Mouse (Mus musculus): ENCODE data around the gene Creb5. TPM values are rescaled to one million over a fixed set of nuclear protein-coding genes. Genes with fewer than 3 reads are reported as not detected.

Creb5 gene
- polyA plus RNA-seq, 1 experiment from 2014 or later = 4.2 TPM

- Histone ChIP-seq H3K4me3 (ENCODE audit: low read length) (no peak overlapping the region), H3K36me3 (ENCODE audit: control insufficient read depth, insufficient read depth, low read length) (no peaks in the 10 kb centered on the region), H3K27ac (ENCODE audit: low read depth, low read length) (no peak overlapping the region), H3K27me3 (ENCODE audit: control insufficient read depth, insufficient read depth, low read length) (no peaks in the 10 kb centered on the region), H3K9me3 (ENCODE audit: control insufficient read depth, low read length) (no peaks in the 10 kb centered on the region), H3K9ac (ENCODE audit: low read depth, low read length) (no peak overlapping the region), H3K4me2 (replicated peaks; ENCODE audit: low read depth, low read length) (no peak overlapping the region), H3K4me1 (ENCODE audit: control insufficient read depth, insufficient read depth, low read length) (no peaks in the 10 kb centered on the region)
- no peak for ATAC-seq (ENCODE audit: low FRiP score, low TSS enrichment)
- 75% methylated on average over 6 of the region's 6 CpGs for WGBS
These were observed 409.4 kb downstream of the Creb5 start for GRCm38 (mm10) chr6:53696471-53696870.

DNA sequence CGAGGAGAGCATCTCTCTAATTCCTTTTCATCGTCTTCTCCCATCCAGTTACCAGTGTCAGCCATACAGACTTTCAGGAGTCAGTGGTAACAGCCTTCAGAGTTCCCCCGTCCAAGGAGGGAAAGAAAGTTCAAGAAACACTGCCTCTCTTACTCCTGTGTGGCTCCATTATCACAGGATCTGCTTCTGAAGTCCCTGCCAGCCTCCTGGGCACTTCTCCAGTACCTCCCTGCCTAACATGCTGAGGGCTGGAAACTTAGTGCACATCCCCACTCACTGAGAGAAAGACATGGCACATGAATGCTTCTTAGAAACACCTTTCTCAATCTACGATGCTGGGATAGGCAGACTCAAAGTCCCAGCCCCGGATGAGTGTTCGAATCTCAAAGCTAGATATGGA lies 409.9 kb downstream of the Creb5 start:
- Histone ChIP-seq H3K27ac (ENCODE audit: low read depth, low read length) (no peak overlapping the region), H3K27me3 (ENCODE audit: control insufficient read depth, insufficient read depth, low read length) (no peaks in the 10 kb centered on the region), H3K4me1 (ENCODE audit: control insufficient read depth, insufficient read depth, low read length) (no peaks in the 10 kb centered on the region), H3K9me3 (ENCODE audit: control insufficient read depth, low read length) (no peaks in the 10 kb centered on the region), H3K9ac (ENCODE audit: low read depth, low read length) (no peak overlapping the region), H3K4me3 (ENCODE audit: low read length) (no peak overlapping the region), H3K36me3 (ENCODE audit: control insufficient read depth, insufficient read depth, low read length) (no peaks in the 10 kb centered on the region), H3K4me2 (replicated peaks; ENCODE audit: low read depth, low read length) (no peak overlapping the region)
- 87% methylated on average over 6 of the region's 6 CpGs for WGBS
- ATAC-seq (ENCODE audit: low FRiP score, low TSS enrichment) = no peak

DNA sequence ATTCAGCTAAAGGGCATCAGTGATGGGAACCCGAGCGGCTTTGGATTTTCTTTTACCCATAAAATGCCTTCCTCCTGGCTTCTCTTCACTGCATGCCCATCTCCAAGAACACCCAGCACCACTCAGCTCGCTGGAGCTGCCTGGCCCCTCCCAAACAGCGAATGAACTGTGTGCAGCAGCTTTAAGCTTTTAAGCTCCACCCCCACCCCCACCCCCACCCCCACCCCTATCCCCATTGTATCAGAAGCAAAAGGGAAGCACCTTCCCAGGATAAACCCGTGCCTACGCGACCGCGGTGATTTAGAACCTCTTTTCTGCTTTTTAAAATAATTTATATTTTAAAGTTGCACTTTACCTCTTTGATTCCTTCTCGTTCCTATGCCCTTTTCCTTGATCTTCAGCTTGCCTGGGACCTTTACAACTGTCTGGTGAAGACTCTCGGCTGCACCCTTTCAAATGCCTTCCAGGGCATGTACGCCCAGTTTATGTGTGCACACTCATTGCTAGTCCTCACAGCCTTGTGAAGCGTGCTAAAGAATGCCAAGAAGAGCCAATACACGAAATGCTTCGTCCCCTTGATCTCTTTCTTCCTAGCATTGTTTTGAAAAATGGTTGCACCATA lies 411.2 kb downstream of the Creb5 start:
- Histone ChIP-seq H3K9ac (ENCODE audit: low read depth, low read length) (no peak overlapping the region), H3K4me1 (ENCODE audit: control insufficient read depth, insufficient read depth, low read length) (no peaks in the 10 kb centered on the region), H3K36me3 (ENCODE audit: control insufficient read depth, insufficient read depth, low read length) (no peaks in the 10 kb centered on the region), H3K9me3 (ENCODE audit: control insufficient read depth, low read length) (no peaks in the 10 kb centered on the region), H3K4me2 (replicated peaks; ENCODE audit: low read depth, low read length) (peak overlapping the region; percentile 29), H3K4me3 (ENCODE audit: low read length) (no peak overlapping the region), H3K27ac (ENCODE audit: low read depth, low read length) (no peak overlapping the region), H3K27me3 (ENCODE audit: control insufficient read depth, insufficient read depth, low read length) (no peaks in the 10 kb centered on the region)
- ATAC-seq (ENCODE audit: low FRiP score, low TSS enrichment) = 0 out of 2 replicates have a peak, but pooled peaks have one; percentile 28
- 15% methylated on average over 15 of the region's 15 CpGs for WGBS

DNA sequence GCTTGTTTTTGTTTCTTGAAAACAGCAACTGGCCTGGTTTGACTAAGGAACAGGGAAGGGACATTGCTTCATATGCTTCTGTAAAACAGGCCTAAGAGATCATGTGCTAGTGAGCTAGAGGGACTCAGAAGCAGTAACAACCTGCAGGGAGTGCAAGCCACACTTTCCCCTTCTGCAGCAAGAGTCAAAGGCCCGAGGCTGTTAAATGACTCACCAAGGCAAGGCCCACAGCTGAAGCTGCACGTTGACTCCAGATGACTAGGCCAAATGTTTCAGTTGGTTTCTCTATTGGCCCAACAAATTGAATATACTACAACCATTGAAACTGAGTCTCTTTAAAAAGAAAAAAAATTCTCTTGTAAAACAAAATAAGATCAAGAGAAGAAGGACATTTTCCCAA lies 417.4 kb downstream of the Creb5 start:
- H3K4me1 ChIP-seq (ENCODE audit: control insufficient read depth, insufficient read depth, low read length) = no peaks in the 10 kb centered on the region
- H3K9me3 ChIP-seq (ENCODE audit: control insufficient read depth, low read length) = no peaks in the 10 kb centered on the region
- H3K4me3 ChIP-seq (ENCODE audit: low read length) = no peak overlapping the region
- H3K9ac ChIP-seq (ENCODE audit: low read depth, low read length) = no peak overlapping the region
- no peaks in the 10 kb centered on the region for H3K36me3 ChIP-seq (ENCODE audit: control insufficient read depth, insufficient read depth, low read length)
- H3K27ac ChIP-seq (ENCODE audit: low read depth, low read length) = no peak overlapping the region
- 6% methylated on average over 2 of the region's 2 CpGs for WGBS
- no peak for ATAC-seq (ENCODE audit: low FRiP score, low TSS enrichment)
- no peak overlapping the region for H3K4me2 ChIP-seq (replicated peaks; ENCODE audit: low read depth, low read length)
- H3K27me3 ChIP-seq (ENCODE audit: control insufficient read depth, insufficient read depth, low read length) = no peaks in the 10 kb centered on the region; the same call in 1 of the 2 replicates

DNA sequence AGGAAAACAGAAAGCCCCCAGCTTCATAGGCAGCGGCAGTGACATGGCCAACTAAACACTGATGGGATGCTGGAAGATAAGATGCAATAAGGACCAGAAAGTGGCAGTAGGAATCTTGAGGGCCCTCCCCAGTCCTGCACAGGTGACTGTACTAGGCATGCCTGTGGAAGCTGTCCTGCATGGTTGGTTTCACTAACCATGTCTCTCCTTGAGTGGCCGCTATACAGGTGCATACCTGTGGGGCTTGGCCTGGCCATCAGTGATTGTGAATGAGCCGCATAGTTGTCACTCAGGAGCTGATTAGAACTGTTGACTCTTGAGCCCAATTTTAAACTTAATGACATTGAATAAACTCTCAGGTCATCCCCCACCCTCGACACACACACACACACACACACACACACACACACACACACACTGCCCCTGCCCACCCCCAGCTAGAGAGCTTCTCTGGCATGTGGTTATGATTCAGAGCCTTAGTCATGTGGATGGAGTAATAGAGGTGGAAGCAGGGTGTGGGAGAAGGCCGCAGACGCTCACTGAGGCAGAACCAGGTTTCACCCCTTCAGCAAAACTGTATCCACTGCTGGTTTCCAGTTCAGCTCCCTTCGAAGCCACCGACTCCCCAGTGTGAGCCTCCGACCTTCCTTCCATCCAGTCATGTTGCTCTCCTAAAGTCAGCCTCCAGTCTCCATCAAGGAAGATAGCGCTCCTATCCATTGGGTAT lies 419.7 kb downstream of the Creb5 start:
- ATAC-seq (ENCODE audit: low FRiP score, low TSS enrichment) = no peak
- 67% methylated on average over 10 of the region's 10 CpGs for WGBS
- Histone ChIP-seq H3K27me3 (ENCODE audit: control insufficient read depth, insufficient read depth, low read length) (no peaks in the 10 kb centered on the region; the same call in 1 of the 2 replicates), H3K4me2 (replicated peaks; ENCODE audit: low read depth, low read length) (no peak overlapping the region), H3K4me3 (ENCODE audit: low read length) (no peak overlapping the region), H3K36me3 (ENCODE audit: control insufficient read depth, insufficient read depth, low read length) (no peaks in the 10 kb centered on the region), H3K9ac (ENCODE audit: low read depth, low read length) (no peak overlapping the region), H3K4me1 (ENCODE audit: control insufficient read depth, insufficient read depth, low read length) (no peaks in the 10 kb centered on the region), H3K27ac (ENCODE audit: low read depth, low read length) (no peak overlapping the region), H3K9me3 (ENCODE audit: control insufficient read depth, low read length) (no peaks in the 10 kb centered on the region)

DNA sequence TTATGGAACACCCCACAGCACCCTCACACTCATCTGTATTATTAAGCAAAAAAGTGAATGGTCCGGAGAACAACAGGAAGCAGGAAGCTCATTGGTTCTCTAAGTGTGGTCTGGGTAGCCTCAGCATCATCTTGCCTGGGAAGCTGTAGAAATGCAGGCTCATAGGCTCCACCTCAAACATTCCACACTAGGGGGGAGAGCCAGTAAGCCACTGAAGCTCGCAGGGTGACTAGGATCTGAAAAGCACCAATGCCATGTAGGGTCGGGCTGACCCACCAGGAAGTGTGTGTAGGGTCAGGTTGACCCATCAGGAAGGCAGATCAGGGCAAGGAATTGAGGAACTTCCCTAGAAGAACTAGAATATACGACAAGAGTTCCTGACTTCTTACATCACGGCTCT lies 420.7 kb downstream of the Creb5 start:
- Histone ChIP-seq H3K27me3 (ENCODE audit: control insufficient read depth, insufficient read depth, low read length) (no peaks in the 10 kb centered on the region; the same call in 1 of the 2 replicates), H3K27ac (ENCODE audit: low read depth, low read length) (no peak overlapping the region), H3K9ac (ENCODE audit: low read depth, low read length) (no peak overlapping the region), H3K4me2 (replicated peaks; ENCODE audit: low read depth, low read length) (no peak overlapping the region), H3K9me3 (ENCODE audit: control insufficient read depth, low read length) (no peaks in the 10 kb centered on the region), H3K4me1 (ENCODE audit: control insufficient read depth, insufficient read depth, low read length) (no peaks in the 10 kb centered on the region), H3K36me3 (ENCODE audit: control insufficient read depth, insufficient read depth, low read length) (no peaks in the 10 kb centered on the region), H3K4me3 (ENCODE audit: low read length) (no peak overlapping the region)
- ATAC-seq (ENCODE audit: low FRiP score, low TSS enrichment) = no peak
- WGBS = 57% methylated on average over 5 of the region's 5 CpGs

DNA sequence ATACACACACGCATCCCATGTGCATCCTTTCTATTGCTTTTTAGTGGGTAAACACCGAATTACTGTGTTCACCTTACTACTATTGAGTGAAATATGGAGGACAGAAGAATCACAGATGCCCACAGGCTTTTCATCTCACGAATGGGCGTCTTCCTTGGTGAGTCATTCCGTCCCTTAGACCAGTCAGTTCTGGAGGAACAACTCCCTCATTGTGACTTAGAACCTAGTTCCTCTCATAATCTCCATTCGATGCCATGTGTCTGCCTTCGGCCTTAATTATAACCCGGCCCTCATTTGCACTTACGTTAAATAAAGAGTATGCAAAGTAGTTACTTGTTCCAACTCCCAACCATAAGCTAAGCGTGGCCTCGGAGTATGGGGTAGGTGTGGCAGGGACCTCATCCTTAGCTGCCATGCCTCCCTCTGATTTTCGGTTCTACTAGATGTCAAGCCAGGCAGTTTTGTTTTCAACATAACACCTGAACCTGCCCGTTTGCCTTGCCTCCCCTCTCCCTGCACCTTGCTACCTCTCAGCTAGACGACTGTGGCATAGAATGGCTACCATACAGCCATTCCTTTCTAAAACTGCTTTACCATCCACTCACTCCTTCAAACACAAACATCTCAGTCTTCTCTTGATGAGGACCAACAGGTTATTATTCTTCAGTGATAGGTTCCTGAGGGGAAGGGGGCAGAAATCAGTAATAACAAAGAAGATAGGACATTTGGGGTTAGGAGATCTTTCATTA lies 422.8 kb downstream of the Creb5 start:
- H3K36me3 ChIP-seq (ENCODE audit: control insufficient read depth, insufficient read depth, low read length) = no peaks in the 10 kb centered on the region
- H3K9ac ChIP-seq (ENCODE audit: low read depth, low read length) = no peak overlapping the region
- 93% methylated on average over 14 of the region's 14 CpGs for WGBS
- no peaks in the 10 kb centered on the region for H3K27me3 ChIP-seq (ENCODE audit: control insufficient read depth, insufficient read depth, low read length)
- no peak for ATAC-seq (ENCODE audit: low FRiP score, low TSS enrichment)
- no peak overlapping the region for H3K27ac ChIP-seq (ENCODE audit: low read depth, low read length)
- H3K4me3 ChIP-seq (ENCODE audit: low read length) = no peak overlapping the region
- no peak overlapping the region for H3K4me2 ChIP-seq (replicated peaks; ENCODE audit: low read depth, low read length)
- no peaks in the 10 kb centered on the region for H3K9me3 ChIP-seq (ENCODE audit: control insufficient read depth, low read length)
- H3K4me1 ChIP-seq (ENCODE audit: control insufficient read depth, insufficient read depth, low read length) = no peaks in the 10 kb centered on the region

- H3K4me1 ChIP-seq (ENCODE audit: control insufficient read depth, insufficient read depth, low read length) = no peaks in the 10 kb centered on the region
- H3K27me3 ChIP-seq (ENCODE audit: control insufficient read depth, insufficient read depth, low read length) = no peaks in the 10 kb centered on the region
- no peak overlapping the region for H3K27ac ChIP-seq (ENCODE audit: low read depth, low read length)
- no peak overlapping the region for H3K4me2 ChIP-seq (replicated peaks; ENCODE audit: low read depth, low read length)
- no peak overlapping the region for H3K4me3 ChIP-seq (ENCODE audit: low read length)
- no peaks in the 10 kb centered on the region for H3K36me3 ChIP-seq (ENCODE audit: control insufficient read depth, insufficient read depth, low read length)
- no peaks in the 10 kb centered on the region for H3K9me3 ChIP-seq (ENCODE audit: control insufficient read depth, low read length)
- no peak for ATAC-seq (ENCODE audit: low FRiP score, low TSS enrichment)
- no peak overlapping the region for H3K9ac ChIP-seq (ENCODE audit: low read depth, low read length)
- 84% methylated on average over 5 of the region's 5 CpGs for WGBS
These were observed 423.5 kb downstream of the Creb5 start for GRCm38 (mm10) chr6:53710560-53710959.

DNA sequence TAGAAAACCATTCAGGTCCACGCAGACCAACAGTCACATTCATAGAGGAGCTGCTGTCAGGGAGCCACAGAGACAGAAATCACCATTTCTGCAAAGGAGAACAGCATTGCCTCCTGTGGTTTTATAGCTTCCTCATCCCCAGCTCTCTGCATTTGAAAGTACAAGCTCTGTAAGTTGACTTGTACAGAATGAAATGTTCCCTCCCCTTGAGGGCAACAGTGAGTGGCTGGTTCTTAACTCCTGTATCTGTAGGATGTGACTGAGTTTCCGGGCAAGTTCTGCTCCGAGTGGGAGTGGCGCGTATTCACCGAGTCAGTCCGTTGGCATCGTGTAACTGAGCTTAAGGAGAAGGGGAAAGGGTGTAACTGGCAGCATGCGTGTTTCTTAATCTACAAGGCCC lies 426.1 kb downstream of the Creb5 start:
- Histone ChIP-seq H3K9ac (ENCODE audit: low read depth, low read length) (no peak overlapping the region), H3K27me3 (ENCODE audit: control insufficient read depth, insufficient read depth, low read length) (no peaks in the 10 kb centered on the region), H3K4me1 (ENCODE audit: control insufficient read depth, insufficient read depth, low read length) (no peaks in the 10 kb centered on the region), H3K4me3 (ENCODE audit: low read length) (no peak overlapping the region), H3K9me3 (ENCODE audit: control insufficient read depth, low read length) (no peaks in the 10 kb centered on the region), H3K4me2 (replicated peaks; ENCODE audit: low read depth, low read length) (no peak overlapping the region), H3K36me3 (ENCODE audit: control insufficient read depth, insufficient read depth, low read length) (no peaks in the 10 kb centered on the region), H3K27ac (ENCODE audit: low read depth, low read length) (no peak overlapping the region)
- no peak for ATAC-seq (ENCODE audit: low FRiP score, low TSS enrichment)
- WGBS = 72% methylated on average over 9 of the region's 9 CpGs

Measured in kidney, embryonic 14.5 days (tissue).